Mouse (Mus musculus): ENCODE results near the gene Gramd1c.
A peak's percentile ranks its signal among the peaks of the same experiment; 100 is the strongest.

DNA sequence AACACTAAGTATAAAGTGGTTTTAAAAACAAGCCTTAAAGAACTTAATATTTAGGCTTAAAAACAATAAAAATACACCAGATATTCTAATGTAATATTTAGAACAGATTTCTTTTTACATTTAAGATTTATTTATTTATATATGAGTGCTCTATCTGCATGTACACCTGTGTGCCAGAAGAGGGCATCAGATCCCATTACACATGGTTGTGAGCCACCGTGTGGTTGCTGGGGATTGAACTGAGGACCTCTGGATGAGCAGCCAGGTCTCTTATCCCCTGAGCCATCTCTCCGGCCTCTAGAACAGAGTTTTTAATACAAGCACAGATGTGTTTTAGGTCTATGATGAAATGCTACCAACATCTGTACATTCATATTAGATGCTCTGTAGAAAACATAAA, 39.8 kb upstream of the Gramd1c start:
- no peak for TF ChIP-seq EP300 (IDR thresholded peaks at IDR 0.05; ENCODE audit: low read depth)
- TF ChIP-seq CTCF (IDR thresholded peaks at IDR 0.05; ENCODE audit: low read depth) = peak; percentile 24; the same call in 1 of the 2 replicates

Measured in liver, embryonic 14.5 days (tissue).